Mouse (Mus musculus): ENCODE measurements around the gene Gm5926. TPM values are rescaled to one million over a fixed set of nuclear protein-coding genes. Genes with fewer than 3 reads are reported as not detected.
"Not testable (repeated sequence)": the region's sequence is repeated elsewhere in the genome, so short reads cannot be mapped to it uniquely, and the experiment has no call there.

Gm5926 gene
- polyA plus RNA-seq (2014; fragmentation: Nextera tagmentation; extraction: Ambion mirVana) = not detected in 2 replicates

DNA sequence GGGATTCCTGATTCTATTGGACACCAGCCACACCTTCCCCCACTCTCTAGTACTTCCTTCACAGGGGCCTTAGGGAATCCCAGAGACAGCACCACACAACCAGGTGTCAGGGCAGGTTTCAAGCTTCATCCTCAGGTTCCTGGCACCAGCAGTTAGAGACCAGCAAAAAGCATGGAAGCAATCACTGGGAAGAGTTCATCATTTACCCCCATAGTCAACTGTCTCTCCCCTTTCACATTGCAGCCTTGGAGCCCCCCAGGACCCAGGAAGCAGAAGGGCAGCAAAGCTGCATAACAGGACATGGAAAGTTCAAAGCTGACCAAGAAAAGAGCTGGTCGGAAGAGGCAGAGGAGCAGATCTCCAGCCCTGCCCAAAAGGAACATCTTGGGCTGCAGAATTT lies at the start of gene Gm5926:
Gene Gm5926, plus strand, starts transcription at position 301 of the 400 bp plus-strand sequence.
- ATAC-seq (replicated peaks; ENCODE audit: low FRiP score, low TSS enrichment, low read depth); H3K36me3 ChIP-seq (ENCODE audit: control insufficient read depth, insufficient read depth, low read length); H3K9ac ChIP-seq (ENCODE audit: low read length); DNase-seq (ENCODE audit: low spot score); H3K27ac ChIP-seq (ENCODE audit: low read depth); H3K27me3 ChIP-seq (replicated peaks; ENCODE audit: control insufficient read depth, insufficient read depth, low read length); H3K4me1 ChIP-seq (replicated peaks; ENCODE audit: control insufficient read depth, insufficient read depth, low read length); H3K9me3 ChIP-seq (ENCODE audit: control insufficient read depth, low read length); H3K4me2 ChIP-seq (ENCODE audit: low read length); H3K4me3 ChIP-seq (ENCODE audit: low read depth, low read length): not testable (repeated sequence)
- WGBS = no CpG with 5 or more reads among the region's 1 CpGs

- not testable (repeated sequence) for H3K4me3 ChIP-seq (ENCODE audit: low read depth, low read length); H3K27me3 ChIP-seq (replicated peaks; ENCODE audit: control insufficient read depth, insufficient read depth, low read length); H3K9ac ChIP-seq (ENCODE audit: low read length); H3K4me1 ChIP-seq (replicated peaks; ENCODE audit: control insufficient read depth, insufficient read depth, low read length); H3K36me3 ChIP-seq (ENCODE audit: control insufficient read depth, insufficient read depth, low read length); ATAC-seq (replicated peaks; ENCODE audit: low FRiP score, low TSS enrichment, low read depth); H3K27ac ChIP-seq (ENCODE audit: low read depth); DNase-seq (ENCODE audit: low spot score); H3K4me2 ChIP-seq (ENCODE audit: low read length); H3K9me3 ChIP-seq (ENCODE audit: control insufficient read depth, low read length)
- 90% methylated on average over 1 of the region's 2 CpGs for WGBS
Observed at GRCm38 (mm10) chrX:32601008-32601407, 49.5 kb upstream of the Gm5926 start.

- H3K4me2 ChIP-seq (ENCODE audit: low read length); H3K27ac ChIP-seq (ENCODE audit: low read depth); H3K9ac ChIP-seq (ENCODE audit: low read length); DNase-seq (ENCODE audit: low spot score); ATAC-seq (replicated peaks; ENCODE audit: low FRiP score, low TSS enrichment, low read depth); H3K27me3 ChIP-seq (replicated peaks; ENCODE audit: control insufficient read depth, insufficient read depth, low read length); H3K36me3 ChIP-seq (ENCODE audit: control insufficient read depth, insufficient read depth, low read length); H3K9me3 ChIP-seq (ENCODE audit: control insufficient read depth, low read length); H3K4me3 ChIP-seq (ENCODE audit: low read depth, low read length); H3K4me1 ChIP-seq (replicated peaks; ENCODE audit: control insufficient read depth, insufficient read depth, low read length): not testable (repeated sequence)
- WGBS = 90% methylated on average over 3 of the region's 3 CpGs
Observed at GRCm38 (mm10) chrX:32601425-32601824, 49.1 kb upstream of the Gm5926 start.

Other genes with a start within 250 kb of the Gm5926 start
- gene Btbd35f1, start 90.7 kb upstream of the Gm5926 start, polyA plus RNA-seq (2014; fragmentation: Nextera tagmentation; extraction: Ambion mirVana) = not detected in 2 replicates
- gene Btbd35f21, start 75.4 kb downstream of the Gm5926 start, polyA plus RNA-seq (2014; fragmentation: Nextera tagmentation; extraction: Ambion mirVana) = not detected in 2 replicates
- not detected in 2 replicates for gene Btbd35f30, start 243.9 kb downstream of the Gm5926 start, polyA plus RNA-seq (2014; fragmentation: Nextera tagmentation; extraction: Ambion mirVana)